Mouse (Mus musculus): Measurements from ENCODE around the gene Twistnb. TPM values are rescaled to one million over a fixed set of nuclear protein-coding genes. Genes with fewer than 3 reads are reported as not detected.

The Twistnb gene
- total RNA-seq, 2 experiments from 2014 or later, result 8.0 to 10.2 TPM

Other genes with a start within 250 kb of the Twistnb start
- gene Efcab10, start 34.8 kb upstream of the Twistnb start, total RNA-seq (2021), result not detected

Measured in heart, adult 18-20 months (tissue).